Mouse (Mus musculus): ENCODE results near the gene Vps26a.

DNA sequence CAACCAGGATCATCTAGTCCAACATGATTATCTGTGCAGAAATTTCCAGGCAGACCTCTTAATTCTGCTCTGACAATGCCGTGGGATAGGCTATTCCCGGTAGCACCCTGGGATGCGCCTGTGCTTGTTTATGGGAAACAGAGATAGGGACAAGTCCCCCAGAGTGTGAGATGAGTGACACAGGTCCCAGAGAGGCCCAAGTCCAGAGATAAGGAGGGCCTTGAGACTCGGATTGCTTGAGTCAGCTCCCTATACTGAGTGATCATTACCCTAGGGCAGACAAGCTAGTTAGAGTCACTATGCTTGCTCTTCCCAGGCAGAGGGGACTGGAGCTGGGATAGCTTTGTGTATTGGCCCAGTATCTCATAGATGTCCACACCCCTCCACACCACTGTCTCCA, 35.2 kb upstream of the Vps26a start:
- TF ChIP-seq CTCF (IDR thresholded peaks at IDR 0.05; ENCODE audit: borderline replicate concordance, extremely low read depth, insufficient read depth, insufficient read length) (no peak), POLR2A (IDR thresholded peaks at IDR 0.05; ENCODE audit: borderline replicate concordance, extremely low read depth, insufficient read depth, insufficient read length, poor library complexity, severe bottlenecking) (no peak)

Measured in brain, embryonic 14.5 days (tissue).